Mouse (Mus musculus) liver, embryonic 11.5 days (tissue): ENCODE measurements around the gene Slc27a1. TPM values are rescaled to one million over a fixed set of nuclear protein-coding genes. Genes with fewer than 3 reads are reported as not detected.
A peak's percentile ranks its signal among the peaks of the same experiment; 100 is the strongest.

Experiments used
- ATAC-seq: fragments of 200-750 bp; cut with Nextera tagmentation; replicated peaks from 2 replicates; pipeline ENCODE4 v1.8.0; 2017; ENCODE audit warnings: moderate number of reproducible peaks, mild to moderate bottlenecking, moderate TSS enrichment, moderate library complexity; ENCODE audit not compliant: low FRiP score
- DNase-seq: peaks from one replicate; pipeline ENCODE4 v3.0.0-alpha.2; 2017; ENCODE audit warnings: low spot score
- H3K27ac ChIP-seq: fragments of 300-500 bp; sonication (generic); 2 replicates; pipeline ENCODE4 v1.5.1; 2014; ENCODE audit warnings: mild to moderate bottlenecking, low read depth, low read length, control low read depth
- H3K27me3 ChIP-seq: fragments of 300-500 bp; sonication (generic); replicated peaks from 2 replicates; pipeline ENCODE4 v1.6.1; 2014; ENCODE audit warnings: low read length, mixed read lengths; ENCODE audit not compliant: control insufficient read depth, insufficient read depth
- H3K36me3 ChIP-seq: fragments of 300-500 bp; sonication (generic); 2 replicates; pipeline ENCODE4 v1.6.1; 2014; ENCODE audit warnings: mild to moderate bottlenecking, low read length, moderate library complexity, mixed read lengths; ENCODE audit not compliant: control insufficient read depth, insufficient read depth
- H3K4me1 ChIP-seq: fragments of 300-500 bp; sonication (generic); replicated peaks from 2 replicates; pipeline ENCODE4 v1.6.1; 2014; ENCODE audit warnings: low read length, mixed read lengths; ENCODE audit not compliant: control insufficient read depth, insufficient read depth
- H3K4me2 ChIP-seq: fragments of 300-500 bp; sonication (generic); 2 replicates; pipeline ENCODE4 v1.6.1; 2014; ENCODE audit warnings: mild to moderate bottlenecking, control low read depth, moderate library complexity
- H3K4me3 ChIP-seq: fragments of 300-500 bp; sonication (generic); 2 replicates; pipeline ENCODE4 v1.5.1; 2014; ENCODE audit warnings: low read depth, low read length, control low read depth
- H3K9ac ChIP-seq: fragments of 300-500 bp; sonication (generic); 2 replicates; pipeline ENCODE4 v1.6.1; 2014; ENCODE audit warnings: low read depth, low read length, control low read depth
- H3K9me3 ChIP-seq: fragments of 300-500 bp; sonication (generic); 2 replicates; pipeline ENCODE4 v1.6.1; 2016; ENCODE audit warnings: low read length, inconsistent platforms, mixed read lengths; ENCODE audit not compliant: control insufficient read depth
- WGBS: fragments of 180-500 bp; shearing (Covaris S2); extraction: QIAGEN DNeasy Blood & Tissue Kit; methylation state at CpG from one replicate; pipeline ENCODE4 v1.1.7; 2014; 5-methylcytosine and 5-hydroxymethylcytosine counted together
- polyA plus RNA-seq: library from polyadenylated mRNA; unstranded; fragments of >200 nt; fragmentation: Nextera tagmentation; extraction: Ambion mirVana; gene quantifications from 2 replicates; pipeline ENCODE4 v1.2.1, GENCODE M21; 2014

Slc27a1 gene
- polyA plus RNA-seq, 1 experiment from 2014 or later, result 7.0 TPM

DNA sequence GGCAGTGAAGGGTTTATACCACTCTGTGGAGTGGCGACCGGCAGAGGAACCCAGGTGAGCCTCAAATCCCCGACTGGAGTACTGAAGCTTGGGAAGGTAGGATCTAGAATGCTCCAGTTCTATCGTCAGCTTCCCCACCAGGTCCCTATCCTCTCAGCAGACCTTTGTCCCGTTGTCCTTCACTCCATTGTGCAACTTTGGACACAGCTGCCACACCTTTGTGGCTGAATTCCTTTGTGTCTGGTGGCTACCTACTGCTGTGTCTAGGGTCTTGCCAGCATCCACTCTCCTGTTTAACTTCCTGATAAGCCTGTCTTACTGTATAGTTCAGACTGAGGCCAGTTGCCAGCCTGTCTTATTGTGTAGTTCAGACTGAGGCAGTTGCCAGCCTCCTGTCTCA, 43.5 kb downstream of the Slc27a1 start:
- Histone ChIP-seq H3K4me1 (peaks cover 13% of the 10 kb centered on the region), H3K4me3 (peak overlapping the region; percentile 97), H3K9ac (peak overlapping the region; percentile 89), H3K9me3 (no peaks in the 10 kb centered on the region), H3K4me2 (peak overlapping the region; percentile 95), H3K27ac (no peak overlapping the region), H3K27me3 (no peaks in the 10 kb centered on the region), H3K36me3 (peaks cover 18% of the 10 kb centered on the region)
- 37% methylated on average over 5 of the region's 5 CpGs for WGBS
- ATAC-seq (no peak), DNase-seq (no peak)

DNA sequence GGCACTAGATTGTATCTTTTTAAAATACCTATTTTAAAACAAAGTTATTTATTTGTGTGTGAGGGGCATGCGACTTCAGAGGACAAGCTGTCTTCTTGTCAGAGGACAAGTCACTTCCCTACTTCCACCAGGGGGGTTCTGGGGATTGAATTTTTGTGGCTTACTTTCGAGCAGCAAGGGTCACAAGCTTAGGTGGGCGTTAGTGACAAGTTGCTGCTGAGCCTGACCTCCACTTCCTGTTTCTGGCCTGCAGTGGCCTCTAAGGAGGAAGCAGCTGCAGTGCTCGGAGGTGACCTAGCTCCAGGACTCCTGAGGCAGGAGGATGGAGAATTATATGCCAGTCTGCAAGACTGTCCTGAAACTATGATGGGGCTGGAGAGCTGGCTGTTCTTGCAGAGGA, 44.7 kb downstream of the Slc27a1 start:
- Histone ChIP-seq H3K27ac (peak overlapping the region; percentile 43; the same call in 1 of the 2 replicates), H3K9me3 (no peaks in the 10 kb centered on the region), H3K36me3 (peaks cover 31% of the 10 kb centered on the region), H3K9ac (no peak overlapping the region; the same call in 1 of the 2 replicates), H3K4me3 (no peak overlapping the region; the same call in 1 of the 2 replicates), H3K27me3 (no peaks in the 10 kb centered on the region), H3K4me1 (peaks cover 13% of the 10 kb centered on the region), H3K4me2 (no peak overlapping the region)
- ATAC-seq (no peak), DNase-seq (no peak)
- 34% methylated on average over 4 of the region's 4 CpGs for WGBS

DNA sequence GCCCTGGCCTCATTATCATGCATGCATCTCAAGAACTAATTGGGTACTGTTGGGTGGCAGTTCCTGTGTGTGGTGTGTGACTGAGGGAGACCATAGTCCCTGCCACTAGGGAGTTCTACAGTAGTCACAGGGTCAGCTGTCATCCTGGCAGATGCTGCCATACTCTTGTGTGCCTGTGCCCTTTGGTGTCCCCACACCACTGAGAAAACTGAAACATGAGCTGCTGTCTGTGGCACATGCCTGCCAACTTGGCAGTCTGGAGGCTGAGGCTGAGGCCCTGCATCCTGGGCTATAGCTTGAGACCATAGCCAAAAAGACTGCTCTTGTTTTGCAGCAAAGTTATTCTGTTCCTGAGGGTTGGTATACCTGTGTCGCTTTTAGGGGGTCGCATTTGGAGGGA, 51.1 kb downstream of the Slc27a1 start:
- DNase-seq (no peak), ATAC-seq (no peak)
- Histone ChIP-seq H3K9ac (no peak overlapping the region), H3K27me3 (no peaks in the 10 kb centered on the region), H3K36me3 (peaks cover 77% of the 10 kb centered on the region), H3K4me2 (no peak overlapping the region), H3K4me3 (no peak overlapping the region), H3K27ac (no peak overlapping the region), H3K4me1 (no peaks in the 10 kb centered on the region), H3K9me3 (peaks cover 17% of the 10 kb centered on the region)
- WGBS, result 93% methylated on average over 2 of the region's 2 CpGs

DNA sequence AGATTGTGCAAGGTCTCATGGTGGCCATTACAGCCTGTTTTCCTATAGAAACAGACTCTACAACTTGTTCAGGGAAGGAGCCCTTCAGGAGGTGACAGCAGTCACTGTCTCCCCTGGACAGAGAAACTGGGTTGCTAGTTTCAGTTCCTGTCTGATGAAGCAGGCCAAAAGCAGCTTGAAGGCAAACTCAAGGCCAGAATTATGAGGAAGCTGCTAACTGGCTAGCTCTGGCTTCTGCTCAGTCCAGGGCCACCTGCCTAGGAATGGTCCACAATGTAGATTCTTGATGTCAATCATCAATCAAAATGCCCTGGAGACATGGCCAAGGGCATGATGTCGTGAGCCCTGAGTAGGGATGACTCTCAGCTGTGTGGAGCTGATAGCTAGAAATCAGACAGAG, 56.4 kb downstream of the Slc27a1 start:
- no peak for DNase-seq
- peaks cover 7% of the 10 kb centered on the region for H3K27me3 ChIP-seq
- H3K27ac ChIP-seq, result no peak overlapping the region
- H3K9me3 ChIP-seq, result peaks cover 17% of the 10 kb centered on the region
- 68% methylated on average over 1 of the region's 1 CpGs for WGBS
- no peak for ATAC-seq
- H3K4me1 ChIP-seq, result peaks cover 21% of the 10 kb centered on the region
- no peak overlapping the region for H3K4me3 ChIP-seq
- no peak overlapping the region for H3K4me2 ChIP-seq
- no peak overlapping the region for H3K9ac ChIP-seq
- peaks cover 44% of the 10 kb centered on the region for H3K36me3 ChIP-seq

DNA sequence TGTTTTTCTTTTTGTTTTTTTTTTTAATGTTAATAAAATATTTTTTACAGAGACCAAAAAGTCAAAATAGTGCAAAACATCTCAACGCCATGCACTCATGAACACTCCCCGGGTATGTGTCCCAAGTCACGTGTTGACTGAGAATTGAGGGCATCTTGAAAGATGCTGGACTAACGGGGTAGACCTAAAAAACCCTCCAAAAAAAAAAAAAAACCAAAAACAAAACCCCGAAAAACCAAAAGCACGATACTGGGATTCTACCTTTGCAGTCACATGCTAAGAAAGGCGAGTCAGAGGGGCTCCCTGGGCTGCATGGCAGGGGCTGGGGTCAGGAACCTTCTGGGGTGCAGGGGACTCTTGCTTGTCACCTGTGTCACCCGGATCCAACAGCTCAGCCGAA, 58.1 kb downstream of the Slc27a1 start:
- H3K9ac ChIP-seq, result no peak overlapping the region
- DNase-seq (no peak), ATAC-seq (no peak)
- peaks cover 17% of the 10 kb centered on the region for H3K27me3 ChIP-seq
- H3K36me3 ChIP-seq, result peaks cover 28% of the 10 kb centered on the region
- no peak overlapping the region for H3K4me2 ChIP-seq
- no peak overlapping the region for H3K27ac ChIP-seq
- H3K4me1 ChIP-seq, result peaks cover 22% of the 10 kb centered on the region
- no peak overlapping the region for H3K4me3 ChIP-seq
- H3K9me3 ChIP-seq, result peaks cover 17% of the 10 kb centered on the region
- 81% methylated on average over 9 of the region's 9 CpGs for WGBS

DNA sequence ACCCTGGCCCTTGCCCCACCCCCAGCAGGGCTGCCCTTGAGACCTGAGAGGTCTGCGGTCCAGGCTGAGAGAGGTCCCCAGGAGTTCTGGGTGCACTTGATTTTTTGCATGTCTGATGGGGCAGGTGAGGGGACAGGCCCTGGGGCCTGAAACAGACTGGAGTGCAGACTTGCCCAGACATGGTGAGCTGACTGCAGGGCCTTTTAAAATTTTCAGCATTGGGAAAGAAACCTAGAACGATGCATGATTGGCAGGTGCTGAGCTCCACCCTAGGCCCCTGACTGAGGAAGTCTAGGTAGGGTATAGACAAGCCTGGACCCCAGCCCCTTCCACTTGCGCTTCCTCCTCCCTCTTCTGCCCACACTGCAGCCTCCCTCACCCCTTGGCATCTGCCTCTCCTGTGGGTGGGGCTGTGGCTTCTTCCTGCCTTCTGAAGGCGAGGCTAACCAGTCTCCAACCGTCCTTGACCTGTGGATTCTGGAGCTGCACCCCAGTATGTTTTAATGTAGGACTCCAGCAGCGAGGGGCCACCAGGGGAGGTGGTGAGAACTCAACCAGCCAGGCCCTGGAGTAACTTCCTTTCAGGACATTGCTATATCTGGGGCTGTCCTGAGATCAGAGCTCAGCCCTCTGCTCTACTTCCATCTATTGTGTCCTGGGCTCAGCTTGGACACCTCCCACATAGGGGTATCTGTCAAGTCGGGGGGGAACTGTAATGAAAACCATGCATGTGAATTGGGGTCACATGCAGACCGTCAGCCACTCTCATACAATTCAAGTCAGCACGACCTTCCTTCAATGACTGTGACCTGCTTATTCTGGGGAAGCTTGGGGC, 58.8 kb downstream of the Slc27a1 start:
- peaks cover 22% of the 10 kb centered on the region for H3K4me1 ChIP-seq
- no peak overlapping the region for H3K9ac ChIP-seq
- DNase-seq (no peak), ATAC-seq (no peak)
- 43% methylated on average over 9 of the region's 9 CpGs for WGBS
- H3K4me2 ChIP-seq, result no peak overlapping the region
- H3K4me3 ChIP-seq, result no peak overlapping the region
- H3K27ac ChIP-seq, result no peak overlapping the region
- peaks cover 17% of the 10 kb centered on the region for H3K27me3 ChIP-seq
- peaks cover 21% of the 10 kb centered on the region for H3K36me3 ChIP-seq
- H3K9me3 ChIP-seq, result peaks cover 10% of the 10 kb centered on the region

DNA sequence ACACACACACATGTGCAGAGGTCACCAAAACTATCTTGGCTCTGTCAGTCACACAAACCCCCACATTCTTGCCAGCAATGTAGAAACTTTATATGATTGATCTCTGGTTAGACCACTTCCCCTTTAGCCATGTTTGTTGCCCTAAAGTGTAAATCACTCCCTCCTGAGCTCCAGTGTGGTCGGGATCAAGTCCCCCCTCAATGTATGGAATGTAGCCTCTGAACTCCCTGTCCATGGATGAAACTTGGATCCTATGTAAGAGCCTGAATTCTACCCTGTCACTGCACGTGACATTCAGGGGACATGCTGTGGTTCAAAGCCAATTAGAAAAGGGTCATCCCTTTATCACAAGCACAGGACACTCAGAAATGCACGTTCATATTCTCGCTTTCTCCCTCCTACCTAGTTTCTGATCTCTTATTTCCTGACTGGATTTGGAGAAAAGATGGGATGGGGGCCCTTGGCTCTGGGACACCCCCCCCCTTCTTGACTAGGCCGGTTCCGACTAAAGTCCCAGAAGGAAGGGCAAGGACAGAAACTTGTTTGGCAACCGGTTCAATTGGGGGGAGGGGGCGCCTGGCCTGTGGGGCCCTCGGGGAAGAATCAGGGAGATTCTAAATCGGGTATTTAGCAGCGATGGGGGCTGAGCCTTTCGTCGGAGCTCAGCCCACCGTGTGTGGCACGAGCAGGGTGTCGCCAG, 59.9 kb downstream of the Slc27a1 start:
- H3K9me3 ChIP-seq, result no peaks in the 10 kb centered on the region
- no peak overlapping the region for H3K27ac ChIP-seq
- 6% methylated on average over 16 of the region's 16 CpGs for WGBS
- peak overlapping the region; percentile 59 for H3K4me3 ChIP-seq
- H3K4me2 ChIP-seq, result peak overlapping the region; percentile 93
- peaks cover 27% of the 10 kb centered on the region for H3K27me3 ChIP-seq
- ATAC-seq (no peak), DNase-seq (no peak)
- peak overlapping the region; percentile 60 for H3K9ac ChIP-seq
- H3K36me3 ChIP-seq, result peaks cover 10% of the 10 kb centered on the region
- H3K4me1 ChIP-seq, result peaks cover 22% of the 10 kb centered on the region

DNA sequence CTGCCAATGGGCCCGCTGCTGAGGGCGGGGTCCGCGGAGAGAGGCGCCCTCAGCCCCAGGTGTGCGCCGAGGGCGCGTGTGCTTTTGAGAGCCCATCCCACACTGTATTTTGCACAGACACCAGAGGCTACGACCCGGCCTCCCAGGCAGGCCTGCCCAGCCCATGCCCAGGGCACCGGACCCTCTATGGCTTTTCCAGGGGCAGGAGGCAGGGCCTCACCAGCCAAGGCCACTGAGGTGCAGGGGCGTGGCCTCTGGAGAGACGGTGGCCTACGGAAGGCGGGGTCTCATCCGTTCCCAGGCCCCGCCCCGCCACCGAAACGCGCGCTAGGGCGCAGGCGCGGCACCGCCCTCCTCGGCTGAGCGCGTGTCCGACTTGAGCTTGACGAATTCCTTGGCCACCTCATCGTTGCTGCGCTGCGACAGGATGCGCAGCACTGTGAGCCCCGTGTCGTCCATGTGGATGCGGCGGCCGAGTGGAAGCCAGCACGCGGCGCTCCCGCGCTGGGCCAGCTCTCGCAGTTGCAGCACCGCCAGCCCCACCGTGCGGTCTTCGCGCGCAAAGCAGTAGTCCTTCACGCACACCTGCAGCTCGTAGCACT, 60.5 kb downstream of the Slc27a1 start:
- peaks cover 25% of the 10 kb centered on the region for H3K4me1 ChIP-seq
- ATAC-seq, result peak; percentile 84
- under 1% methylated on average over 55 of the region's 55 CpGs for WGBS
- peak overlapping the region; percentile 59 for H3K4me3 ChIP-seq
- H3K4me2 ChIP-seq, result peak overlapping the region; percentile 93
- peak overlapping the region; percentile 60 for H3K9ac ChIP-seq
- peaks cover 5% of the 10 kb centered on the region; the same call in 1 of the 2 replicates for H3K36me3 ChIP-seq
- H3K27me3 ChIP-seq, result peaks cover 32% of the 10 kb centered on the region
- H3K9me3 ChIP-seq, result no peaks in the 10 kb centered on the region
- peak overlapping the region; percentile 26; the same call in 1 of the 2 replicates for H3K27ac ChIP-seq
- DNase-seq, result peak; percentile 92
